Mouse (Mus musculus) kidney, adult 18-20 months (tissue): ENCODE measurements at regions not wholly inside any gene's neighbourhood (a gene's known extent, or its start where the extent isn't known, plus 50 kb on each side); places are given as distances from the start of the nearest gene placed in this dataset.
"Not testable (repeated sequence)": the region's sequence is repeated elsewhere in the genome, so short reads cannot be mapped to it uniquely, and the experiment has no call there.

Source experiments
- DNase-seq: peaks from one replicate; pipeline ENCODE4 v3.0.0; 2021

DNA sequence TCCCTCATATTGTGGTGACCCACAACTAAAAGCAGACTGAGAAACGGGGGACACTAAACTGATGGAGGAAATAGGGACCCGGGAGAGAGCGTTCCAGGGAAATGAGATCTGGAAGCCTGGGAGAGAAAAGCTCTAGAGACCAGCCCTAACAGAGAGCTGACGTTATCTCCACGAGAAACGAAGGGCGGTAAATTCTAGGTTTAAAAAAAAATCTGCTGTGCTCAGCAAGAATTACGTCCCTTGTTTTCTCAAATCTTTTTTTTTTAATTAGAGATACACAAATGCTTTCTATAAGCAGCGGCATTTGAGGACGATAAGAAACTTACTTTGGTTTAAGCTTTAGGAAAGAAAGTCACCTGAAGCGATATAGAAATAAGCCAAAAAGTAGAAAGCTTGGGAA is 145.7 kb downstream of the Cand1 start:
- DNase-seq: no peak

DNA sequence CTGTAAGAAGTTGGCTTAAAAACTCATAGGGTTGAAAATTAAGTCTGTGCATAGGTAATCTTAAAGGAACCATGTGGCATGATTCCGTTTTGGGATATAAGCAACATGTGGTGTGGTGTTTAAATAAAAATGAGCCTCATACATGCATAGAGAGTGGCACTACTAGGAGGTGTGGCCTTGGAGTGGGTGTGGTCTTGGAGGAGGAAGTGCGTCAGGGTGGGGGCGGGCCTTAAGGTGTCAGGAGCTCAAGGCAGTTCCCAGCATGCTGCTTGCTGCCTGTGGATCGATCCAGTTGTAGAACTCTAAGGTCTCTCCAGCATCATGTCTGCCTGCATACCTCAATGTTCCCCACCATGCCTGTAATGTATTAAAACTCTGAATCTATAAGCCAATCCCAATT is 152.0 kb downstream of the Cand1 start:
- DNase-seq: no peak

DNA sequence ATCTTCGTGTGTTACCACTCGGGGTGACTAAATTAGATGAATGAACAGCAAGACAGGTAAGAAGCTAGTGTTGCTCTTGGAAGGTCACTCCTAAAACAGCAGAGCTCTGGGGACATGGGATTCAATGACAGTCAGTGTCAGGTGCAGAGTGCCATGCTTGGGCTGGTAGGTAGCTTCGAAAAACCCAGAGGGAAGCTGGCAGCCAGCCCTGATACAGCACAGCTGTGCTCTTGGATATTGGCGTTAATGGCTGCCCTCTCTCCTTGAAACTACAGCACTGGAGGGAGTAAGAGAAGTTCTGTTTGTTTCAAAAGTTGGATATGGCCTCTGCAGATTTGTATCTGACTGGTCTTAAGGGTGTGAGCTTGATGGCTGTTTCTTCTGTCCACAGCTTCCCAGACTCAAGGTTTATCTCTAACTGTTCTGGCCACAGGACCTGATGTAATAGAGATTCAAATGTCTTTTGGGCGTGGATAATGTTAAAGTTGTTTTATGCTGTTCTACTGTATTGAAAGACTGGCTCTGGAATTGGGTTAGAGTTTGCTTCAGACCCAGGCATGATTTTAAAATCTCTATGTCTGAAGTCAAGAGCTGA is 152.7 kb downstream of the Cand1 start:
- no peak for DNase-seq

DNA sequence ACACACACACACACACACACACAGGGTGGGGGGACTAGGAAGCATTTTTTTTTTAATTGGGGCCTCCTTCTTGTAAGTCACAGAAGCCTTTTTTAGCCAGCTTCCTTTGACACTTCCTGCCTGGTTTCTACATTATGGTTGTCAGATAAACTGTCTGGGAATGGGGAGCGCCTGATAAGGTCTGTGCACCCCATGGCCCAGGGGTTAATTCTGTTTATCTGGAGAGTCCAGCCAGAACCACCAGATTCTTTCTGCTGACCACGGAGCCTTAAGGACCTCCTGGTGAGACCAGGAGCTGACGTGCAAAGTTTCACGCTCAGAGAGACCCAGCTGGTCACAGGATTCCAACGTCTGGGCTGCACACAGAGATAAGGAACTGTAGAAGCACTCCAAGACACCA is 153.4 kb downstream of the Cand1 start:
- DNase-seq: no peak

DNA sequence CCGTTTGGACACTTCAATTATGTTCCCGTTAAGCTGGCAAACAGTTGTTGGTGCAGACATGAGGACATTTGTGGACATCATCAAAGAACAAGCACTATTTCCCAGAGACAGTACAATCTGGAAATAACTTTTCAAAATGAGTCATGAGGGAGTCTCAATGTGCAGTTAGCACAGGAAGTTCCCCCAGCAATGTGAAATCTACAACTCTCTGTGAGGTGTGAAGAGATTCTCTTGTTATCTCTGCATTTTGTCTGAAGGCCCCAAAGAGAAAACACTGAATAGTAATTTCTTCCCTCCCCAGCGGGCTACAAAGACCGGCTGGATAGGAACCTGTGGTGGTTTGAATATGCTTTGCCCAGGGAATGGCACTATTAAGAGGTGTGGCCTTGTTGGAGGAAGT is 156.4 kb downstream of the Cand1 start:
- no peak for DNase-seq

DNA sequence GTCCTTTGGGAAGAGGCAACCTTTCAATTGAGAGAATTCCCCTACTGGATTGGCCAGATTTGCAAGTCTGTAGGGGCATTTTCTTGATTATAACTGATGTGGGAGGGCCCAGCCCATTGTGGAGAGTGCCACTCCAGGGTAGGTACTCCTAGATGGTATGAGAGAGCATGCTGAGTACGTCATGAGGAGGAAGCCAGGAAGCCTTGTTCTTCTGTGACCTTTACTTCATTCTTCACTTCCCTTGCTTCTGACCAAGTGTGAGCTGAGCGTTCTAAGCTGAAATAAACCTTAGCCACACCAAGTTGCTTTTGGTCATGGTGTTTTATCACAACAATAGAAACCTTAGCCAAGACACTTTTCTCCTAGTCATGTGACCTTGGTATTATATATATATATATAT is 157.0 kb downstream of the Cand1 start:
- DNase-seq: no peak

DNA sequence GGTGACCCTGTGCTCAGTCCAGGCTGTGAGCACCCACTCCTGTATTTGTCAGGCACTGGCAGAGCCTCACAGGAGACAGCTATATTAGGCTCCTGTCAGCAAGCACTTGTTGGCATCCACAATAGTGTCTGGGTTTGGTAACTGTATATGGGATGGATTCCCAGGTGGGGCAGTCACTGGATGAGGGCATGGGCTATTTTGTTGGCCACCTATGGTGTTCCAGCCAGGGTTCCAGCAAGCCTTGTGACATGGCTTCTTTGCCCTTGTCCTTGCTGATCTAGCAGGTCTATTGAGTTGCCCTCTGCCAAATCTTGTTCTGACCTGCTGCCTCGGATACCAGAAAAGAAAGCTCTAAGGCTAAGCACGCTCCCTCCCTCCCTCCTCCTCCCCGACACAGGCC is 158.1 kb downstream of the Cand1 start:
- DNase-seq: not testable (repeated sequence)

DNA sequence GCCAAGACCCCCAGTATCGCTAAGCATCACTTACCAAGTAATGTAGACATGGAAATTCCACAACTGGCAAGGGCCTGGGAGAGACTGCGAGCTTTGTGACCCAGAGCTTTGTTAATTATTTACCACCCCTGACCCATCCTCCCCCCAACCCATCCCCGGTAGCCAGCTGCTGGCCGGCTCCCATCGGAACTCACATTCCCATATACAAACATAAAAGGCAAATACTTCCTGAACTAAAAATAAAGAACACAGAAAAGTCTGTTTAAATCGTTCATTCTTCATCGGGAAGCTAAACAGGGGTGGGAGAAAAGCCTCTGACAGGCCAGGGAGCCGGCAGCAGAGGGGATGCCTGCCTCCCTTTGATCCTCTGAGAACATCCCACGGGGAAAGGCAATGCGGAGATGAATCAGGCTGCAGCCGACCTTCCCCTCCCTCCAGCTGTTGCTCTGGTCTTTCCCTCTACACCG is 163.7 kb downstream of the Cand1 start:
- DNase-seq: peak; percentile 34

DNA sequence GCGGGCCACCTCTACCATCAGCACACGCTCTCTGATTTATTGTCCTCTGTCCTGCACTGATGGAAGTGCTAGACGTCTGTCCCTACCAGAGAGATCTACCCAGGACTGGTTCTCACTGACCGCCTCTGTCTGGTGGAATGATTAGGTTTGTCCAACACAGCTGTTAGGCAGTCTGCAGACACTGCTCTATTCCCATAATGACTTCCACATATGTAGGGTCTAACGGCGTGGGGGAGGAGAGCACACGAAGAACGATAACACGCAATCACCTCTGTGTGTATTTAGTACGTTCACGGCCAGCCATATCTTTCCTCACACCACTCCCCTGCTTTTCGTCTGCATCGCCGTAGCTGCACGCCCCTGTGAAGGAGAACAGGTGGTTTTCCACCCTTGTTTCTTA is 165.0 kb downstream of the Cand1 start:
- DNase-seq: no peak

DNA sequence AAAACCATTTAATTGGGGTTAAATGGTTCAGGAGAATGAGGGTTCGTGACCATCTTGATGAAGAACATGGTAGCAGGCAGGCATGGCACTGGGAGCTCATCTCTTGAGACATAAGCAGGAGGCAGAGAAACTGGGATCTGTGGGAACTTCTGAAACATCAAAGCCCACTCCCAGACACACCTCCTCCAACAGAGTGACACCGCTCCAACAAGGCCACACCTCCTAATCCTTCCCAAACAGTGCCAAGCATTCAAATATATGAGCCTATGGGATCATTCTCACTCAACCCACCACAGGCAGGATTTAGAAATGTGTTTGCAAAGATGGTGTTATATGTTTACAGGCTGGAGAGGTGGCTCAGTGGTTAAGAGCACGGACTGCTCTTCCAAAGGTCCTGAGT is 165.9 kb downstream of the Cand1 start:
- DNase-seq: no peak

DNA sequence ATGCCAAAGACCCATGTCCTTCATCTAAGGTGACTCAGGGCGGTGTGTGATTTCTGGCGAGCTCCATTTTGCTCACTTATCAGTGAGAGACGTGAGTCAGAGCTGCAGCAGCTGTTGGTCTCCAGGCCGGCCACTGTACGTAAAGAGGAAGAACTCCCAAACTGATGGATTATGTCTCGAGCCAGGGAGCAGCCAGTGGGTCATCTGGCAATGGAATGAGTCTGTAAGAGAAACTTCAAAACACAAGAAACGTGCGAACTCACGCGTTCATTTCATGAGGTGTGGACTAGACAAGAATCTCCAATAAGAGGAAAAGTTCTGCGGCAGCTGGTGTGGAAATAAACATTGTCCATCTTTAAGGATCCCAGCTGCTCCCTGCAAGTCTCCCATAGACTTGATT is 170.4 kb downstream of the Cand1 start:
- DNase-seq: no peak

DNA sequence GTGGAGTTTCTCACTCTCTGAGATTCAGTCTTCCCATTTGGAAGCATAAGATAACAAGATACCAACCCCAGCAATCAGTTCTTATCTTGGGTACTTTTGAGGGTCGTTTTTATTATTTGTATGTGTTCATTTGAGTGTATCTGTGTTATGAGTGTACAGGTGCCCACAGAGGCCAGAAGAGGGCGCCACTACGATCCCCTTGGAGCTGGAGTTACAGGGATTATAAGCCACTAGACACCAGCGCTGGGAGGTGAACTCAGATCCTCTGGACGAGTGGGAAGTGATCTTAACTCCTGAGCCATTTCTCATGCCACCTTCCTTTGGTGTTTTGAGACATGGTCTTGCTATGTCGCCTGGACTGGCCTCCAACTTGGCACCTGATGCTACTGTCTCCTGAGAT is 172.0 kb downstream of the Cand1 start:
- no peak for DNase-seq

DNA sequence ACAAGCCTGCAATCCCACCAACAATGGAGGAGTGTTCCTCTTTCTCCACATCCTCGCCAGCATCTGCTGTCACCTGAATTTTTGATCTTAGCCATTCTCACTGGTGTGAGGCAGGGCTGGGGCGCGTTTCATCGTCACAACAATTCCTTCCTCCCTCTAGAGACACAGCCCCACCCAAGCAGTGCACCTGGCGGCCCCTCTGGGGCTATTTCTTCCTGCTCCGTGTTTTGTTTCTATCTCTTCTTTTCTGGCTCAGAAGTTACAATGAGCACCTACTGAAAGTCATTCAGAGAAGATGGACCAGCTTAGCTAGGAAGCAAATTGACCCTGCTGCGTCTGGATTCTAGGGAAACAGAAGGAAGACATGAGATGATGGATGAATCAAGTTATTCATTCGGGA is 172.5 kb downstream of the Cand1 start:
- no peak for DNase-seq

DNA sequence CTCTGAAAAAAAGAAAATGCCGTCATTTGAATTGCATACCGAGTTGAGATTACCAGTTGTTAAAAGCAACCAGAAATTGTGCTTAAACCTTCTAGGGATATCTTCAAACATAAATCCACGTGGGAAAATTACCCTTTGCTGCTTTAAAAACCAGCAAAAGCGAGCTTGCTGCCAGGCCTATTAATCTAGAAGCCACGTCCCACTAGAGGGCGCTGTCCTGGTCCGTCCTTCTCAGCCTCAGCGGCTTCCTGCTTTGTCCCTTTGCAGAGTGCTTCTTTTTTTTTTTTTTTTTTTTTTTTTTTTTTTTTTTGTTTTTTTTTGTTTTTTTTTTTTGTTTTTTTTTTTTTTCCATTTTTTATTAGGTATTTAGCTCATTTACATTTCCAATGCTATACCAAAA is 173.9 kb downstream of the Cand1 start:
- peak; percentile 60 for DNase-seq

DNA sequence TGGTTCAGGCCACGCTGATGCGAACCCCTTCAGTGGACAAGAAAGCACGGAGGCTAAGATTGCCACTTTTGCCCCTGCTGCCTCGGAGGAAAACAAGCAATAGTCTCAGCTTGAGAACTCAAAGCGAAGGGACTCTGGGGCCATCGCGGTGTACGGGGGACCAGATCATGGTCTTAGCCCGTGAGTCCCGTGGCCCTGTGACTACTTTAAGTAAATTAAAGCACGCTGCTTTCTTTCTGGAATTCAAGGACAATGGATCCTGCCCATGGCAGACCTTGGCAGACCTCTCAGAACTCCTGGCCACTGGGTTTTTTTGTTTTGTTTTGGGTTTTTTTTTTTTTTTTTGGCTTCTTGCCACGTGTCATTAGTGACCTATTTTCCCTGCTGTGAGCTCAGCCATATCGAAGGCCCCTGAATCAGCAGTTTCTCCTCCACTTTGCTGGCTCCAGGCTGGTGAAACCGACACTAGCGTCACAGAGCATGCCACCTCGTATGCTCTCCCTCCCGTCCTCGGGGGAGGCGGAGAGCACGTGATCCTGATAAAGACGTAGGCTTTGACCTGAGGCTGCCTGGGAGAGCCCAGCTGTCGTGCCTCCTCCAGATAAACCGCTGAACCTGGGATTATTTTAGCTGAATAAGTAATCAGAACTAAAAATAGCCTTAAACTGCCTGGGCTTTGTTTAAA is 174.6 kb downstream of the Cand1 start:
- peak; percentile 69 for DNase-seq

DNA sequence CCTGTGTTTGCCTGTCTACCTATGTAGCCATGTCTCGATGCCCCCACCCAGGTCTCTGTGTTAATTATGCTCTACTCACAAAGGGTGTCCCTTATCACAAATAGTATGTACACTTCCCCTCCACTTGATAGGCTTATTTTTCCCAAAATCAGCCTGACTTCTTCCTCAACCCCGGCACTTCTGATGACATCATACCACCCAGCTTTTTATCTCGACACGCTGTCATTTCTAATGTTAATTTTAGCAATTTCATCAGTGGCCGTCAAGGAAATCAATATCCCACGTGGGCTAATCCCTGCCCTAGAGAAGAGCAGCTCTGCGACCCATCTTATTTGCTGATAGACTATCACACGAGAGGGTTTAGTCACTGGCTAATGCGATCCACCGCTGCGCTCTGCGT is 175.6 kb downstream of the Cand1 start:
- DNase-seq: no peak

DNA sequence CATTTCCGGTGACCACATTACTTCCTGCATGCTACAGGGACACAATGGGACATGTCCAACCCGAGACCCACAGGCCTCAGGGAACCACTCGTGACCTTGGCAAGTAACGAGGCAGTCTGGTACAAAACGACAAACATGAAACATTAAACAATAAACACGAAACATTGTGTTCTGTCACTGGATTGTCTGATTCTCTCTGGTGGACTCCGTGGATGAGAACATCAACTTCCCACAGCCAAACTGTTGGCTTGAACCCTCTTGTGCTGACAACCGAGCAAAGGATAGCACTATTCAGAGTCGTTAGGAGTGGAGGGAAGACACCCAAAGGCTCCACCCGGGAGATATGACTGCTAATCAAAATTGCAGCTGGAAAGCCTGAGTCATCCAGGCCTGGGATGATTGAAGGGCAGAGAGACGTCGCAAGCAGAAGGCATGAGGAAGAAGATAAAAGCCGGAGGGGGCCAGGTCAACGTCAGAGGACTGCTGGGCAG is 176.6 kb downstream of the Cand1 start:
- no peak for DNase-seq

DNA sequence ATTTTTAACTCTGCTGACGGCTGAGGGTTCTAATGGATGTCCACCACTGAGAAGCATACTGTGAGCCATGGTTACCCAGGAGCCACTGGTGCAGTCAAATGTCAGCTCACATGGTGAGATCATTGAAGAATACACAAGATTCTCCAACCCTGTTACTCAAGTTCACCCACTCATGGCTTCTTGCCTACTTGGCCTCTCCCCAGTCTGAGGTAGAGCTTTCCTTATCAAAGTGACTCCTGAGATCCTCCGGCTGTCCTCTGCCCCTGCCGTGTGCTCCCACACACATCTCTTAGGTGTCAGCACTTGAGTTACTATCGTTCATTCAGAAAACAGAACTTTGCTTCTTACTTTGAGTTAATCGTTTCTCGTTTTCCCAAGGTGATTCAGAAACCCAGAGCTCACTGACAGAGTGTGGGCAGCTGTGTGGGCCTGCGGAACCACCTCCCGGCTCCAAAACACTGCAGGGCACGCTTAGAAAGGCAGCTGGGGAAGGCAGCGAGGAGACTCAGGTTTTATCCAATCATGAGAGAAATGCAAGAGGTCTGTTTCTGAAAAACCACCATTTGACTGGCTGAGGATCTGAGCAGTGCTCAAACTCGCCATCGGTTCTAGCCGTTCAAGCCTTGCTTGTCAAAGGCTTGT is 177.8 kb downstream of the Cand1 start:
- no peak for DNase-seq

DNA sequence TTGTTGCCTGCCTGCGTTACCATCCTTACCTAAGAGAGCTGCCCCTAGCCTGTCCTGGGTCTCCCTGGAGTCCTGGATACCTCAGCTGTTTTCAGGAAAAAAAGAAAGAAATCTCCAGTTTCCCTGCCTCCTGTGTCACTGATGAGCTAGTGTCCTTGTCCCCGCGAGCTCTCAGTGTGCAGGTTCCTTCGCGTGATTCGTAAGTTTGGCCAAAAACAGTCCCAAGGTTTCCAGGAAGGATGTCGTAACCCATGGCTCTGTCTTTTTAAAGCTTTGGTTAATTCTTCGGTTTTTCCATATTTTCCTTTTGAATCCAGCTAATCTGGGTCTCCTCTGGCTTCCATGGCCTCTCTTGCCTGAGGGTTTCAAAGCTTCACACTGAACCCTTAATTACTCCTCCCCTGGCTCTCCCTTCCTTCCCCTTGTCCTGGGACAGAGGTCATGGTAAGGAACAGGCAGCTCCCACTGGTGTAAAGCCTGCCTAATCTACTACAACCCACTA is 178.5 kb downstream of the Cand1 start:
- DNase-seq: no peak

DNA sequence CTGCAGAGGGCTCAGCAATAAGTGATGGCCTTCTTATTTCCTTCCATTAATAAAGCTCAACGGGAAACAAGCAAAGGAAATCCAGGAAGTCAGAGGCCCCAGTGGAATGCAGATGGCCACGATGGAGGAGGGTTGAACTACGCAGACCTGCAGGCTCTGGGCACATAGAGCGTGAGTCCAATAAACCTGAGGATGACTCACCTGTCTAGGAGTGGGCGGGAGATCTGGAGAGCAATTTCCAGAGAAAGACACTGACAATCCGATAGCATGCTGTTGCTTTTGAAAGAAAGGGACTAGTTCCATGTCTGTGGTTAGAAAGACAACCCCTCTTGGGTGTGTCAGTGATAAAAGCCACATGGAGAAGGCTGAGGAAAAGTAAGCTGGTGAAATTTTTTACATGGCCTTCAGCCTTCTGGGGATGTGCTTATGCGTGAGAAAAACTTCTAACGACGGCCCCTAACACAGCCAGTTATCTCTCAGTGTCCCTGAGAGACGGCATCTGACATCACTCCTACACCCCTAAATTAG is 181.3 kb downstream of the Cand1 start:
- DNase-seq: no peak

DNA sequence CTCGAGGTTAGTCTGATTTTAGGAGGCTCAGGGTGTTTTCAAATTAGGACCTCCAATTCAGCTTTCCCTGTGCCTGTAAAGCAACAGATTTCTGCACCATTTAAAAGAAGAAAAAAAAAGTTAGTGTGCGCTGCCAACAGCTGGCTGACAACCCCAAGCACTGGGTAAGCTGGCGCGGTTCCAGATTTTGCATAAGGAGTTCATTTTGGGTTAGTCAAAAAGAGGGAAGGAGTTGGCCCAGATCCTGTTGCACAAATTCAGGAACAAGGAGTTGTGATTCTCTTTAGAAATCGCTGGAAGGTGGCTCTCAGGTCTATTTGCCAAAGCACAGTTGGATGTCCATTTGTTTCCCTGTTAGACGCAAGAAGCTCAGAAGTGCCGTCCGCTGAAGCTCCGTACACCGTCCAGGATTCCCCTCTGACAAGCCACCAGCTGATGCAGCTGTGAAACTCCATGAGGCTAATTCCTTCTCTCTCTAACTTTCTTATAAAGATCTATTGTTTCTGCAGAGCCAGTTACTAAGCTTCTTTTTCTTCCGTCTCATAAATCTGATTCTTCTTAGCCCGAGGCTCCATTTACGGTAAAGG is 184.6 kb downstream of the Cand1 start:
- peak; percentile 44 for DNase-seq

DNA sequence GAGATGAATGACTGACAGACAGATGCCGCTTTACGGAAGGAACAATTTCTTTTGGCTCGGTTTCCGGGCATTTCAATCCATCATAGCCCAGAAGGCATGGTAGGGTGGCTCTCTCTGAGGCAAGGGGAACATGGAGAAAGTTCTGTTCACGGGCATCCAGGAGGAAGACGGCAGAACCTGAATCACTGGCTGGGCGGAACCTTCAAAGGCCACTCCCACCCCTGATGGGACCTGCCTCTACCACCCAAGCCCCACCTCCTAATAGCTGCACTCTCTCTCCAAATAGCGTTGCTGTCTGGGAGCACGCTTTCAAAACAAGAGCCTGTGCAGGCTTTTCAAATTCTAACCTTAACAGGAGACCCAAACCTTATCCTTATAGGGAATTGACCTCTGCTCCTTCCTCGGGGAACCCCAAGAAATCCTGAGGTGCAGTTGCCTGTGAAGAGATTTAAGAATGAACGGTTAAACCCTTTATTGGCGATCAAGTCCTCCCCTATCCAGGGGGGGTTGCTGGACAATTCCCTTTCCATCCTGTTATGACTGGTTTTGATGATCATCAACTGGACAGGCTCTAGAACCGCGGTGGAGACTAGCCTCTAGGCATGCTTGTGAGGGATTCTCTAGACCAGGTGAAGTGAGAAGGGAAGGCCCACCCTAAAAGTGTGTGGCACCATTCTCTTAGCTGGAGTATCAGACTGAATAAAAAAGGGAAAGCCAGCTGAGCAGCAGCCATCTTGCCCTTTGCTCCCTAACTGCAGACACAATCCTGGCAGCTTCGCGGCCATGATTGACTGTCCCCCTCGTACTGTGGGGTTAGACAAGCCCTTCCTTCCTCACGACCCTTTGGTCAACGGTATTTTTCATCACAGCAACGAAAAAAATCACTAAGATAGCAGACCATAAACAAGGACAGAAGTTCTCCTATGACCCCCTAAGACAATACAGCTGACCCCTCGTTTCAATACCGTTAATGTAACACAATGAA is 184.5 kb upstream of the Dyrk2 start:
- no peak for DNase-seq
